In genomic region chr2:44106359-44106758, GRCm38 (mm10) we compare ENCODE assay signal across 31 mouse cellular contexts.
DNase-seq lines count a peak whose midpoint lies in the region; ATAC-seq and TF ChIP-seq lines count a peak whose summit lies in the region.
"Had no signal": no experiment of that assay in that cellular context is flagged by ENCODE, and none has a peak within 500 bp of the region (broad histone marks: within the 10 kb centered on the region; RNA-seq: fewer than 3 reads in every experiment).

No protein-coding gene starts in this region.

- 81% methylated on average over 8 of the region's 8 CpGs for WGBS in midbrain, embryonic 14.5 days
- WGBS in midbrain, embryonic 10.5 days, result 87% methylated on average over 8 of the region's 8 CpGs
- 51% methylated on average over 8 of the region's 8 CpGs for WGBS in intestine, embryonic 16.5 days
- WGBS in stomach, embryonic 15.5 days, result 60% methylated on average over 8 of the region's 8 CpGs
- 94% methylated on average over 8 of the region's 8 CpGs for WGBS in forebrain, embryonic 10.5 days

- peaks cover 10% of the 10 kb centered on the region for H3K4me1 ChIP-seq in midbrain, embryonic 14.5 days (ENCODE audit: control insufficient read depth, insufficient read depth, low read length)
- H3K4me1 ChIP-seq in midbrain, embryonic 10.5 days, result peaks cover 11% of the 10 kb centered on the region
- H3K4me1 ChIP-seq in intestine, embryonic 16.5 days (ENCODE audit: control insufficient read depth, insufficient read depth, low read length), result peaks cover 7% of the 10 kb centered on the region
- 0 out of 2 replicates have a peak, but pooled peaks cover 3% of the 10 kb centered on the region for H3K4me1 ChIP-seq in stomach, embryonic 15.5 days
- peaks cover 12% of the 10 kb centered on the region for H3K4me1 ChIP-seq in forebrain, embryonic 10.5 days

- no peaks in the 10 kb centered on the region for H3K36me3 ChIP-seq in midbrain, embryonic 14.5 days (ENCODE audit: control insufficient read depth, insufficient read depth, low read length)
- no peaks in the 10 kb centered on the region for H3K36me3 ChIP-seq in midbrain, embryonic 10.5 days
- H3K36me3 ChIP-seq in intestine, embryonic 16.5 days (ENCODE audit: control insufficient read depth, insufficient read depth, low read length), result no peaks in the 10 kb centered on the region
- H3K36me3 ChIP-seq in stomach, embryonic 15.5 days, result no peaks in the 10 kb centered on the region
- no peaks in the 10 kb centered on the region for H3K36me3 ChIP-seq in forebrain, embryonic 10.5 days (replicated peaks)
- H3K36me3 ChIP-seq: embryonic facial prominence, embryonic 12.5 days; forebrain, embryonic 12.5 days; G1E; hindbrain, embryonic 15.5 days; kidney, embryonic 15.5 days; limb, embryonic 10.5 days; midbrain, embryonic 12.5 days; neural tube, embryonic 12.5 days had no signal

- H3K4me2 ChIP-seq in midbrain, embryonic 14.5 days (ENCODE audit: low read length), result no peak overlapping the region
- no peak overlapping the region for H3K4me2 ChIP-seq in intestine, embryonic 16.5 days (ENCODE audit: low read depth, low read length)
- H3K4me2 ChIP-seq in stomach, embryonic 15.5 days, result no peak overlapping the region
- H3K4me2 ChIP-seq: embryonic facial prominence, embryonic 12.5 days; forebrain, embryonic 12.5 days; hindbrain, embryonic 15.5 days; kidney, embryonic 15.5 days; midbrain, embryonic 12.5 days; neural tube, embryonic 12.5 days had no signal

- TF ChIP-seq CTCF in left cerebral cortex, adult 2 months (IDR thresholded peaks at IDR 0.05), result no peak

- no peaks in the 10 kb centered on the region for H3K27me3 ChIP-seq in midbrain, embryonic 14.5 days (ENCODE audit: control insufficient read depth, insufficient read depth, low read length)
- no peaks in the 10 kb centered on the region for H3K27me3 ChIP-seq in midbrain, embryonic 10.5 days (ENCODE audit: low read depth, poor library complexity, severe bottlenecking)
- H3K27me3 ChIP-seq in intestine, embryonic 16.5 days (replicated peaks; ENCODE audit: control insufficient read depth, insufficient read depth, low read length), result no peaks in the 10 kb centered on the region
- no peaks in the 10 kb centered on the region for H3K27me3 ChIP-seq in stomach, embryonic 15.5 days (replicated peaks)
- no peaks in the 10 kb centered on the region for H3K27me3 ChIP-seq in forebrain, embryonic 10.5 days (ENCODE audit: poor library complexity, severe bottlenecking)
- H3K27me3 ChIP-seq: CH12.LX; embryonic facial prominence, embryonic 12.5 days; forebrain, embryonic 12.5 days; hindbrain, embryonic 15.5 days; kidney, embryonic 15.5 days; midbrain, embryonic 12.5 days; neural tube, embryonic 12.5 days; Patski had no signal

- intact Hi-C loops in left cerebral cortex, adult 2 months (cut with DNase I), result no loop called here
- intact Hi-C loops in left cerebral cortex, postnatal 4 days (cut with DNase I), result no loop called here

- ATAC-seq in midbrain, embryonic 14.5 days (ENCODE audit: low FRiP score, low TSS enrichment), result no peak
- ATAC-seq in intestine, embryonic 16.5 days, result no peak
- ATAC-seq in stomach, embryonic 15.5 days (ENCODE audit: insufficient read depth, low FRiP score, low read depth), result no peak
- ATAC-seq: liver, postnatal 0 days; Patski had no signal

- no peaks in the 10 kb centered on the region for H3K9me3 ChIP-seq in midbrain, embryonic 14.5 days (ENCODE audit: control insufficient read depth, low read length)
- no peaks in the 10 kb centered on the region for H3K9me3 ChIP-seq in midbrain, embryonic 10.5 days (replicated peaks)
- H3K9me3 ChIP-seq in intestine, embryonic 16.5 days (ENCODE audit: control insufficient read depth, low read length), result no peaks in the 10 kb centered on the region
- no peaks in the 10 kb centered on the region for H3K9me3 ChIP-seq in stomach, embryonic 15.5 days
- no peaks in the 10 kb centered on the region for H3K9me3 ChIP-seq in forebrain, embryonic 10.5 days
- H3K9me3 ChIP-seq: embryonic facial prominence, embryonic 12.5 days; forebrain, embryonic 12.5 days; G1E; hindbrain, embryonic 15.5 days; kidney, embryonic 15.5 days; limb, embryonic 10.5 days; midbrain, embryonic 12.5 days; neural tube, embryonic 12.5 days had no signal

- no peak for DNase-seq in left cerebral cortex, adult 2 months (ENCODE audit: extremely low spot score in 1 of 2, low spot score in 2 of 2)
- DNase-seq in left cerebral cortex, postnatal 4 days, result no peak
- DNase-seq in midbrain, embryonic 14.5 days, result peak; percentile 17
- DNase-seq in midbrain, embryonic 10.5 days (ENCODE audit: low spot score), result no peak
- DNase-seq in urinary bladder, postnatal 10 days (ENCODE audit: low spot score), result no peak
- no peak for DNase-seq in forebrain, embryonic 10.5 days (ENCODE audit: extremely low spot score, low spot score)
- DNase-seq: adrenal gland, postnatal 36 days; B cell, adult 2 months; cerebellum, adult 11-12 months; cerebellum, postnatal 10 days; gastrocnemius, adult 2 months; heart, postnatal 36 days; kidney, postnatal 36 days; liver; liver, postnatal 0 days; retina, postnatal 1 day; spleen, adult 18-20 months; thymus, adult 2 months; thymus, postnatal 4 days had no signal

- H3K4me3 ChIP-seq in left cerebral cortex, adult 2 months, result 0 out of 2 replicates have a peak overlapping the region, but pooled peaks have one; percentile 3
- H3K4me3 ChIP-seq in midbrain, embryonic 14.5 days (replicated peaks; ENCODE audit: low read depth, low read length), result no peak overlapping the region
- no peak overlapping the region for H3K4me3 ChIP-seq in midbrain, embryonic 10.5 days
- H3K4me3 ChIP-seq in intestine, embryonic 16.5 days (ENCODE audit: low read length), result no peak overlapping the region
- H3K4me3 ChIP-seq in stomach, embryonic 15.5 days (replicated peaks), result no peak overlapping the region
- H3K4me3 ChIP-seq in forebrain, embryonic 10.5 days, result no peak overlapping the region
- H3K4me3 ChIP-seq: embryonic facial prominence, embryonic 12.5 days; forebrain, embryonic 12.5 days; gastrocnemius, adult 2 months; hindbrain, embryonic 15.5 days; kidney, embryonic 15.5 days; limb, embryonic 10.5 days; midbrain, embryonic 12.5 days; neural tube, embryonic 12.5 days had no signal

- peak overlapping the region; percentile 40; the same call in 1 of the 2 replicates for H3K27ac ChIP-seq in left cerebral cortex, adult 2 months
- H3K27ac ChIP-seq in midbrain, embryonic 14.5 days (replicated peaks; ENCODE audit: low read depth, low read length), result no peak overlapping the region
- no peak overlapping the region for H3K27ac ChIP-seq in midbrain, embryonic 10.5 days (replicated peaks)
- H3K27ac ChIP-seq in intestine, embryonic 16.5 days (ENCODE audit: low read length), result peak overlapping the region; percentile 73
- peak overlapping the region; percentile 59; the same call in 1 of the 2 replicates for H3K27ac ChIP-seq in stomach, embryonic 15.5 days
- H3K27ac ChIP-seq in forebrain, embryonic 10.5 days, result no peak overlapping the region
- H3K27ac ChIP-seq: embryonic facial prominence, embryonic 12.5 days; forebrain, embryonic 12.5 days; gastrocnemius, adult 2 months; hindbrain, embryonic 15.5 days; kidney, embryonic 15.5 days; limb, embryonic 10.5 days; midbrain, embryonic 12.5 days; neural tube, embryonic 12.5 days had no signal

- no peak overlapping the region for H3K9ac ChIP-seq in midbrain, embryonic 14.5 days (replicated peaks; ENCODE audit: low read length)
- no peak overlapping the region for H3K9ac ChIP-seq in intestine, embryonic 16.5 days (ENCODE audit: low read depth, low read length)
- no peak overlapping the region for H3K9ac ChIP-seq in stomach, embryonic 15.5 days
- H3K9ac ChIP-seq: embryonic facial prominence, embryonic 12.5 days; forebrain, embryonic 12.5 days; hindbrain, embryonic 15.5 days; kidney, embryonic 15.5 days; liver, postnatal 0 days; midbrain, embryonic 12.5 days; neural tube, embryonic 12.5 days had no signal

Comparison
In these comparisons a context has a peak if more than half of its experiments do, and no peak if none do; other contexts are left out.
1. H3K27ac ChIP-seq: peak in left cerebral cortex, adult 2 months (single experiment), intestine, embryonic 16.5 days (single experiment) and stomach, embryonic 15.5 days (single experiment); none in midbrain, embryonic 14.5 days (single experiment), midbrain, embryonic 10.5 days (single experiment) and forebrain, embryonic 10.5 days (single experiment).